Mouse (Mus musculus) hindbrain, embryonic 12.5 days (tissue): Measurements from ENCODE around the gene Grasp. TPM values are rescaled to one million over a fixed set of nuclear protein-coding genes. Genes with fewer than 3 reads are reported as not detected.

Experiments used
- ATAC-seq: fragments of 200-750 bp; cut with Nextera tagmentation; 2 replicates; pipeline ENCODE4 v1.8.0; 2017; ENCODE audit warnings: moderate TSS enrichment; ENCODE audit not compliant: low FRiP score
- H3K27ac ChIP-seq: fragments of 300-500 bp; sonication (generic); 2 replicates; pipeline ENCODE4 v1.5.1; 2016; ENCODE audit warnings: mild to moderate bottlenecking
- H3K27me3 ChIP-seq: fragments of 300-500 bp; sonication (generic); 2 replicates; pipeline ENCODE4 v1.6.1; 2016; ENCODE audit warnings: mild to moderate bottlenecking
- H3K36me3 ChIP-seq: fragments of 300-500 bp; sonication (generic); 2 replicates; pipeline ENCODE4 v1.6.1; 2016; ENCODE audit warnings: mild to moderate bottlenecking
- H3K4me1 ChIP-seq: fragments of 300-500 bp; sonication (generic); 2 replicates; pipeline ENCODE4 v1.6.1; 2016
- H3K4me2 ChIP-seq: fragments of 300-500 bp; sonication (generic); replicated peaks from 2 replicates; pipeline ENCODE4 v1.6.1; 2016; ENCODE audit warnings: mild to moderate bottlenecking
- H3K4me3 ChIP-seq: fragments of 300-500 bp; sonication (generic); 2 replicates; pipeline ENCODE4 v1.5.1; 2016; ENCODE audit warnings: mild to moderate bottlenecking
- H3K9ac ChIP-seq: fragments of 300-500 bp; sonication (generic); 2 replicates; pipeline ENCODE4 v1.6.1; 2016; ENCODE audit warnings: mild to moderate bottlenecking, moderate library complexity
- H3K9me3 ChIP-seq: fragments of 300-500 bp; sonication (generic); replicated peaks from 2 replicates; pipeline ENCODE4 v1.6.1; 2016; ENCODE audit warnings: mild to moderate bottlenecking
- WGBS: fragments of 180-500 bp; shearing (Covaris S2); methylation state at CpG from one replicate; pipeline ENCODE4 v1.1.7; 2016; 5-methylcytosine and 5-hydroxymethylcytosine counted together
- polyA plus RNA-seq: library from polyadenylated mRNA; unstranded; fragments of >200 nt; fragmentation: Nextera tagmentation; extraction: Ambion mirVana; gene quantifications from 2 replicates; pipeline ENCODE4 v1.2.1, GENCODE M21; 2016

The Grasp gene
- polyA plus RNA-seq, 1 experiment from 2014 or later: 4.8 TPM

- Histone ChIP-seq H3K27ac (no peak overlapping the region), H3K4me3 (no peak overlapping the region), H3K9me3 (no peaks in the 10 kb centered on the region), H3K36me3 (no peaks in the 10 kb centered on the region), H3K4me1 (peaks cover 11% of the 10 kb centered on the region), H3K9ac (no peak overlapping the region), H3K27me3 (peaks cover 11% of the 10 kb centered on the region), H3K4me2 (no peak overlapping the region)
- ATAC-seq: no peak
- WGBS: 79% methylated on average over 14 of the region's 14 CpGs
These were observed 32.6 kb downstream of the Grasp start for GRCm38 (mm10) chr15:101256463-101257206.

- ATAC-seq: no peak
- peaks cover 11% of the 10 kb centered on the region for H3K4me1 ChIP-seq
These were observed 34.4 kb downstream of the Grasp start for GRCm38 (mm10) chr15:101258420-101258819.

GRCm38 (mm10) chr15:101259922-101260321, 35.9 kb downstream of the Grasp start:
- no peak overlapping the region for H3K9ac ChIP-seq
- no peak overlapping the region for H3K27ac ChIP-seq
- no peak for ATAC-seq
- no peak overlapping the region for H3K4me2 ChIP-seq
- peaks cover 1% of the 10 kb centered on the region; the same call in 1 of the 2 replicates for H3K27me3 ChIP-seq
- H3K9me3 ChIP-seq: no peaks in the 10 kb centered on the region
- H3K36me3 ChIP-seq: no peaks in the 10 kb centered on the region
- 87% methylated on average over 3 of the region's 3 CpGs for WGBS
- H3K4me3 ChIP-seq: no peak overlapping the region
- peaks cover 11% of the 10 kb centered on the region for H3K4me1 ChIP-seq

More at GRCm38 (mm10) chr15:101258420-101258819, 34.4 kb downstream of the Grasp start:
- 85% methylated on average over 11 of the region's 11 CpGs for WGBS
- no peak overlapping the region for H3K4me2 ChIP-seq
- no peak overlapping the region for H3K9ac ChIP-seq
- no peak overlapping the region for H3K4me3 ChIP-seq
- no peaks in the 10 kb centered on the region for H3K36me3 ChIP-seq
- H3K27ac ChIP-seq: no peak overlapping the region
- H3K9me3 ChIP-seq: no peaks in the 10 kb centered on the region
- 0 out of 2 replicates have a peak, but pooled peaks cover under 1% of the 10 kb centered on the region for H3K27me3 ChIP-seq

- Histone ChIP-seq H3K9ac (no peak overlapping the region), H3K27ac (no peak overlapping the region), H3K27me3 (peaks cover 6% of the 10 kb centered on the region), H3K4me1 (peaks cover 11% of the 10 kb centered on the region), H3K4me2 (no peak overlapping the region), H3K4me3 (no peak overlapping the region), H3K9me3 (no peaks in the 10 kb centered on the region), H3K36me3 (no peaks in the 10 kb centered on the region)
- WGBS: 55% methylated on average over 10 of the region's 10 CpGs
- no peak for ATAC-seq
These were observed 36.4 kb downstream of the Grasp start for GRCm38 (mm10) chr15:101260387-101260786.

GRCm38 (mm10) chr15:101260874-101261622, 37.1 kb downstream of the Grasp start:
- 69% methylated on average over 13 of the region's 13 CpGs for WGBS
- ATAC-seq: no peak
- peak overlapping the region; percentile 52; the same call in 1 of the 2 replicates for H3K27ac ChIP-seq
- no peak overlapping the region for H3K4me3 ChIP-seq
- H3K4me1 ChIP-seq: peaks cover 14% of the 10 kb centered on the region
- peaks cover 12% of the 10 kb centered on the region for H3K27me3 ChIP-seq
- H3K9me3 ChIP-seq: no peaks in the 10 kb centered on the region
- no peak overlapping the region for H3K9ac ChIP-seq
- H3K4me2 ChIP-seq: no peak overlapping the region
- H3K36me3 ChIP-seq: no peaks in the 10 kb centered on the region

- no peak overlapping the region for H3K4me3 ChIP-seq
- no peak overlapping the region for H3K9ac ChIP-seq
- no peaks in the 10 kb centered on the region for H3K9me3 ChIP-seq
- no peaks in the 10 kb centered on the region for H3K36me3 ChIP-seq
- no peak overlapping the region for H3K4me2 ChIP-seq
- peaks cover 27% of the 10 kb centered on the region for H3K27me3 ChIP-seq
- peaks cover 23% of the 10 kb centered on the region for H3K4me1 ChIP-seq
- no peak for ATAC-seq
- 66% methylated on average over 5 of the region's 5 CpGs for WGBS
- peak overlapping the region; percentile 23; the same call in 1 of the 2 replicates for H3K27ac ChIP-seq
These were observed 38.5 kb downstream of the Grasp start for GRCm38 (mm10) chr15:101262502-101262901.

GRCm38 (mm10) chr15:101266132-101266963, 42.4 kb downstream of the Grasp start:
- ATAC-seq: peak; percentile 68
- peak overlapping the region; percentile 48 for H3K4me3 ChIP-seq
- H3K27me3 ChIP-seq: peaks cover 39% of the 10 kb centered on the region
- H3K9me3 ChIP-seq: no peaks in the 10 kb centered on the region
- 2% methylated on average over 54 of the region's 57 CpGs for WGBS
- peak overlapping the region; percentile 69 for H3K9ac ChIP-seq
- no peak overlapping the region for H3K27ac ChIP-seq
- peaks cover 4% of the 10 kb centered on the region; the same call in 1 of the 2 replicates for H3K36me3 ChIP-seq
- peaks cover 21% of the 10 kb centered on the region for H3K4me1 ChIP-seq
- H3K4me2 ChIP-seq: peak overlapping the region; percentile 92

- Histone ChIP-seq H3K4me2 (peak overlapping the region; percentile 92), H3K4me1 (peaks cover 21% of the 10 kb centered on the region), H3K27me3 (peaks cover 39% of the 10 kb centered on the region), H3K9ac (peak overlapping the region; percentile 69), H3K4me3 (peak overlapping the region; percentile 48), H3K9me3 (no peaks in the 10 kb centered on the region), H3K27ac (no peak overlapping the region), H3K36me3 (peaks cover 7% of the 10 kb centered on the region; the same call in 1 of the 2 replicates)
- WGBS: 8% methylated on average over 25 of the region's 25 CpGs
- ATAC-seq: no peak
These were observed 43.4 kb downstream of the Grasp start for GRCm38 (mm10) chr15:101267053-101268032.

- WGBS: 92% methylated on average over 29 of the region's 29 CpGs
- no peak overlapping the region for H3K9ac ChIP-seq
- ATAC-seq: no peak
- H3K27me3 ChIP-seq: peaks cover 34% of the 10 kb centered on the region
- H3K36me3 ChIP-seq: peaks cover 26% of the 10 kb centered on the region
- H3K27ac ChIP-seq: no peak overlapping the region
- H3K4me1 ChIP-seq: peaks cover 21% of the 10 kb centered on the region
- H3K4me2 ChIP-seq: no peak overlapping the region
- no peak overlapping the region for H3K4me3 ChIP-seq
- H3K9me3 ChIP-seq: no peaks in the 10 kb centered on the region
These were observed 46.3 kb downstream of the Grasp start for GRCm38 (mm10) chr15:101270101-101270820.

GRCm38 (mm10) chr15:101271107-101271506, 47.1 kb downstream of the Grasp start:
- Histone ChIP-seq H3K4me1 (peaks cover 17% of the 10 kb centered on the region), H3K4me3 (no peak overlapping the region), H3K4me2 (no peak overlapping the region), H3K9ac (no peak overlapping the region), H3K27ac (no peak overlapping the region), H3K27me3 (peaks cover 26% of the 10 kb centered on the region), H3K36me3 (peaks cover 26% of the 10 kb centered on the region), H3K9me3 (no peaks in the 10 kb centered on the region)
- no peak for ATAC-seq
- 89% methylated on average over 3 of the region's 3 CpGs for WGBS
